Mouse (Mus musculus) kidney, embryonic 14.5 days (tissue): ENCODE results near the gene Nphp4. TPM values are rescaled to one million over a fixed set of nuclear protein-coding genes. Genes with fewer than 3 reads are reported as not detected.

Experiments used
- ATAC-seq: fragments of 200-750 bp; cut with Nextera tagmentation; 2 replicates; pipeline ENCODE4 v1.8.0; 2017; ENCODE audit warnings: moderate number of reproducible peaks, mild to moderate bottlenecking, moderate TSS enrichment, moderate library complexity; ENCODE audit not compliant: low FRiP score, low TSS enrichment
- H3K27ac ChIP-seq: fragments of 300-500 bp; sonication (generic); 2 replicates; pipeline ENCODE4 v1.5.1; 2014; ENCODE audit warnings: low read depth, mild to moderate bottlenecking, low read length, moderate library complexity, mixed read lengths
- H3K27me3 ChIP-seq: fragments of 300-500 bp; sonication (generic); 2 replicates; pipeline ENCODE4 v1.6.1; 2014; ENCODE audit warnings: mild to moderate bottlenecking, low read length; ENCODE audit not compliant: control insufficient read depth, insufficient read depth
- H3K36me3 ChIP-seq: fragments of 300-500 bp; sonication (generic); 2 replicates; pipeline ENCODE4 v1.6.1; 2014; ENCODE audit warnings: low read length, mixed read lengths; ENCODE audit not compliant: control insufficient read depth, insufficient read depth
- H3K4me1 ChIP-seq: fragments of 300-500 bp; sonication (generic); 2 replicates; pipeline ENCODE4 v1.6.1; 2014; ENCODE audit warnings: low read length, mixed read lengths; ENCODE audit not compliant: control insufficient read depth, insufficient read depth
- H3K4me2 ChIP-seq: fragments of 300-500 bp; sonication (generic); replicated peaks from 2 replicates; pipeline ENCODE4 v1.6.1; 2014; ENCODE audit warnings: low read depth, mild to moderate bottlenecking, low read length
- H3K4me3 ChIP-seq: fragments of 300-500 bp; sonication (generic); 2 replicates; pipeline ENCODE4 v1.5.1; 2014; ENCODE audit warnings: mild to moderate bottlenecking, low read length
- H3K9ac ChIP-seq: fragments of 300-500 bp; sonication (generic); 2 replicates; pipeline ENCODE4 v1.6.1; 2014; ENCODE audit warnings: low read depth, mild to moderate bottlenecking, low read length, moderate library complexity
- H3K9me3 ChIP-seq: fragments of 300-500 bp; sonication (generic); 2 replicates; pipeline ENCODE4 v1.6.1; 2016; ENCODE audit warnings: low read length; ENCODE audit not compliant: control insufficient read depth
- WGBS: fragments of 180-500 bp; shearing (Covaris S2); extraction: QIAGEN DNeasy Blood & Tissue Kit; methylation state at CpG from one replicate; pipeline ENCODE4 v1.1.7; 2014; 5-methylcytosine and 5-hydroxymethylcytosine counted together
- polyA plus RNA-seq: library from polyadenylated mRNA; unstranded; fragments of >200 nt; fragmentation: Nextera tagmentation; extraction: Ambion mirVana; gene quantifications from 2 replicates; pipeline ENCODE4 v1.2.1, GENCODE M21; 2014

The Nphp4 gene
- polyA plus RNA-seq, 1 experiment from 2014 or later, result 3.7 TPM

- Histone ChIP-seq H3K4me2 (no peak overlapping the region), H3K4me3 (no peak overlapping the region), H3K27ac (no peak overlapping the region), H3K9ac (no peak overlapping the region), H3K27me3 (no peaks in the 10 kb centered on the region), H3K36me3 (no peaks in the 10 kb centered on the region), H3K9me3 (no peaks in the 10 kb centered on the region), H3K4me1 (no peaks in the 10 kb centered on the region)
- no peak for ATAC-seq
- 59% methylated on average over 8 of the region's 8 CpGs for WGBS
Observed at GRCm38 (mm10) chr4:152448666-152449018, 27.9 kb upstream of the Nphp4 start.

GRCm38 (mm10) chr4:152451371-152451770 is 25.1 kb upstream of the Nphp4 start:
- no peak for ATAC-seq
- WGBS, result 83% methylated on average over 6 of the region's 6 CpGs
- no peaks in the 10 kb centered on the region for H3K36me3 ChIP-seq
- H3K27me3 ChIP-seq, result no peaks in the 10 kb centered on the region
- no peak overlapping the region for H3K4me2 ChIP-seq
- no peak overlapping the region for H3K27ac ChIP-seq
- H3K9ac ChIP-seq, result no peak overlapping the region
- no peaks in the 10 kb centered on the region for H3K9me3 ChIP-seq
- no peaks in the 10 kb centered on the region for H3K4me1 ChIP-seq
- H3K4me3 ChIP-seq, result no peak overlapping the region

GRCm38 (mm10) chr4:152453079-152453478 is 23.4 kb upstream of the Nphp4 start:
- no peak overlapping the region for H3K4me2 ChIP-seq
- H3K36me3 ChIP-seq, result no peaks in the 10 kb centered on the region
- no peak overlapping the region for H3K4me3 ChIP-seq
- no peaks in the 10 kb centered on the region for H3K27me3 ChIP-seq
- H3K4me1 ChIP-seq, result no peaks in the 10 kb centered on the region
- no peak for ATAC-seq
- WGBS, result 41% methylated on average over 10 of the region's 10 CpGs
- H3K9ac ChIP-seq, result no peak overlapping the region
- H3K9me3 ChIP-seq, result no peaks in the 10 kb centered on the region
- no peak overlapping the region for H3K27ac ChIP-seq

- H3K27me3 ChIP-seq, result no peaks in the 10 kb centered on the region
- H3K9me3 ChIP-seq, result no peaks in the 10 kb centered on the region
- H3K4me1 ChIP-seq, result no peaks in the 10 kb centered on the region
- 90% methylated on average over 12 of the region's 12 CpGs for WGBS
- H3K9ac ChIP-seq, result no peak overlapping the region
- H3K36me3 ChIP-seq, result no peaks in the 10 kb centered on the region
- no peak overlapping the region for H3K4me3 ChIP-seq
- ATAC-seq, result no peak
- no peak overlapping the region for H3K4me2 ChIP-seq
- H3K27ac ChIP-seq, result no peak overlapping the region
Observed at GRCm38 (mm10) chr4:152454153-152454552, 22.4 kb upstream of the Nphp4 start.

GRCm38 (mm10) chr4:152456609-152457008 is 19.9 kb upstream of the Nphp4 start:
- Histone ChIP-seq H3K9ac (no peak overlapping the region), H3K36me3 (no peaks in the 10 kb centered on the region), H3K4me1 (no peaks in the 10 kb centered on the region), H3K4me3 (no peak overlapping the region), H3K9me3 (no peaks in the 10 kb centered on the region), H3K27me3 (no peaks in the 10 kb centered on the region), H3K27ac (no peak overlapping the region), H3K4me2 (no peak overlapping the region)
- ATAC-seq, result no peak
- 61% methylated on average over 18 of the region's 18 CpGs for WGBS

GRCm38 (mm10) chr4:152457673-152458072 is 18.8 kb upstream of the Nphp4 start:
- no peak for ATAC-seq
- no peaks in the 10 kb centered on the region for H3K9me3 ChIP-seq
- H3K4me2 ChIP-seq, result no peak overlapping the region
- H3K36me3 ChIP-seq, result no peaks in the 10 kb centered on the region
- H3K27ac ChIP-seq, result no peak overlapping the region
- H3K9ac ChIP-seq, result no peak overlapping the region
- H3K4me1 ChIP-seq, result no peaks in the 10 kb centered on the region
- H3K27me3 ChIP-seq, result no peaks in the 10 kb centered on the region
- no peak overlapping the region for H3K4me3 ChIP-seq
- 88% methylated on average over 4 of the region's 4 CpGs for WGBS

- ATAC-seq, result no peak
- H3K4me3 ChIP-seq, result no peak overlapping the region
- WGBS, result 79% methylated on average over 12 of the region's 12 CpGs
Observed at GRCm38 (mm10) chr4:152462516-152462915, 14.0 kb upstream of the Nphp4 start.

GRCm38 (mm10) chr4:152463147-152463546 is 13.4 kb upstream of the Nphp4 start:
- Histone ChIP-seq H3K4me3 (no peak overlapping the region), H3K27me3 (no peaks in the 10 kb centered on the region), H3K36me3 (no peaks in the 10 kb centered on the region), H3K9ac (no peak overlapping the region), H3K9me3 (no peaks in the 10 kb centered on the region), H3K27ac (no peak overlapping the region), H3K4me2 (no peak overlapping the region), H3K4me1 (no peaks in the 10 kb centered on the region)
- WGBS, result 85% methylated on average over 9 of the region's 9 CpGs
- no peak for ATAC-seq

More at GRCm38 (mm10) chr4:152462516-152462915, 14.0 kb upstream of the Nphp4 start:
- Histone ChIP-seq H3K36me3 (no peaks in the 10 kb centered on the region), H3K4me1 (no peaks in the 10 kb centered on the region), H3K4me2 (no peak overlapping the region), H3K9ac (no peak overlapping the region), H3K9me3 (no peaks in the 10 kb centered on the region), H3K27ac (no peak overlapping the region), H3K27me3 (no peaks in the 10 kb centered on the region)

- 48% methylated on average over 8 of the region's 8 CpGs for WGBS
- no peak overlapping the region for H3K9ac ChIP-seq
- H3K4me2 ChIP-seq, result no peak overlapping the region
- no peaks in the 10 kb centered on the region for H3K27me3 ChIP-seq
- ATAC-seq, result no peak
- H3K27ac ChIP-seq, result no peak overlapping the region
- H3K36me3 ChIP-seq, result no peaks in the 10 kb centered on the region
- no peaks in the 10 kb centered on the region for H3K4me1 ChIP-seq
- H3K4me3 ChIP-seq, result no peak overlapping the region
- H3K9me3 ChIP-seq, result no peaks in the 10 kb centered on the region
Observed at GRCm38 (mm10) chr4:152465116-152465515, 11.4 kb upstream of the Nphp4 start.

GRCm38 (mm10) chr4:152466601-152467000 is 9.9 kb upstream of the Nphp4 start:
- Histone ChIP-seq H3K27ac (no peak overlapping the region), H3K27me3 (no peaks in the 10 kb centered on the region), H3K36me3 (no peaks in the 10 kb centered on the region), H3K9me3 (peaks cover 2% of the 10 kb centered on the region; the same call in 1 of the 2 replicates), H3K4me3 (no peak overlapping the region), H3K4me2 (no peak overlapping the region), H3K9ac (no peak overlapping the region), H3K4me1 (no peaks in the 10 kb centered on the region)
- ATAC-seq, result no peak
- 87% methylated on average over 13 of the region's 13 CpGs for WGBS
